Mouse (Mus musculus): ENCODE measurements at regions not wholly inside any gene's neighbourhood (a gene's known extent, or its start where the extent isn't known, plus 50 kb on each side); places are given as distances from the start of the nearest gene placed in this dataset.

- TF ChIP-seq CTCF (IDR thresholded peaks at IDR 0.05; ENCODE audit: low read depth) (no peak), EP300 (IDR thresholded peaks at IDR 0.05; ENCODE audit: low read depth) (no peak)
Observed at GRCm38 (mm10) chr17:45828843-45829242, 95.2 kb upstream of the 1600014C23Rik start.

Measured in heart, postnatal 0 days (tissue).